Mouse (Mus musculus): ENCODE data around the gene Hoxc9.
A peak's percentile ranks its signal among the peaks of the same experiment; 100 is the strongest.

The Hoxc9 gene

DNA sequence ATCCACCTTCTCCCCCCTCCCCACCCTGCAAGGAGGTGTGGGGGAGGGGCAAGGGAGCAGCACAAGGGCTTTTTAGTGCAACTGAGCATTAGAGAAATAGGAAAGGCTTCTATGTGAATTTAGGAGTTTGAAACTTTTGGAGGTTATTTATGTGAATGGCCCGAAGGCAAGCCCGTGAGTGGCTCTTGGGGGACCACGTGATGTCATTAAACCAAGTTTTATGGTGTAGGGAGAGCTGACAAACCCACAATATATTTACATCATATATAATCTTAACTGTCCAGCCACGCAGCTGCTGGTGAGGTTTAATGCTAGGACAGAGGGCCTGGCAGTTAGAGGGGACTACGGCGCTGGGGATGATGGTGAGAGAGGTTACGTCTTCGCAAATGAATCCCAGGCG is 42.4 kb downstream of the Hoxc9 start, which contains the start of gene Hoxc4:
TSS of gene Hoxc4 (plus strand) at position 299 of the 400 bp plus-strand sequence.
- DNase-seq (ENCODE audit: low read depth, low spot score): no peak

DNA sequence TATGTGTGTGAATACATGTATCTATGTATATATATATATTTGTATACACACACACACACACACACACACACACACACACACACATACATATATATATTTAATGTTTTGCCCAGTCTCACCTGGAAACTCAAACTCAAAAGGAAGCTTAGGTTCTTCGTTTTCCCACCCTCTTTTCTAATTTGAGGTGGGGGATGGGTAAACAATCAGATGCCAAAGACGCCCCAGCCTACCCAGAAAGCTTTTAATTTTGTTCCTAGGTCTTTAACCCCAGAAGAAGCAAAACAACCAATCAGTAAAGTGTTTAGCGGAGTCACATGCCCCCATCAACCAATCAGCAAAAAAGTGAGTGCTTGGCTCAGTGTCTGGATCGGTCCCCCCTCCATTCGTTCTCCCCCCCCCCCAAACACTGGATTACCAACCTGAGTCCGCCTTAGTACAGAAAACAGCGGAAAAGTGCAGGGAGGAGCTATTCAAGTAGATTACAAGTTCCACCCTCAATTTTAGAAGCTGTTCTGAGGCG is 44.7 kb downstream of the Hoxc9 start:
- no peak for DNase-seq (ENCODE audit: low read depth, low spot score)

DNA sequence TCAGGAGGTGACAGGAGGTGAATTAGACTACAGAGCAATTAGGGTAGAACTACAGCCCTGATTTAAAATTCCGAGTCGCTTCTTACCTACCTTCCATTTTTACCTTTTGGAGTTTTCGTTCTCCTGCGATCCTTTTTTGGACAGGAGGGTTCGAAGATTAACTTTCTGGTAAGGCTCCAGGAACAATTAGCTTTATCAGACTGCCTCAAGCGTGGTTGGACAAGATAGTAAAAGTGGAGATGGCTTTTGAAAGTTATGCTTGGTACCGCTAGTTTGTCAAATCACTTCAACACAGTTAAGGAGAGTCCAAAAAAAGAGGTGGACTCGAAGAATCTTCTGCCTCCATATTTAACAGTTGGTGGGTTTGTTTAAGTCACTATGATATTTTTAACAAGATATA is 45.3 kb downstream of the Hoxc9 start:
- DNase-seq (ENCODE audit: low read depth, low spot score): no peak

DNA sequence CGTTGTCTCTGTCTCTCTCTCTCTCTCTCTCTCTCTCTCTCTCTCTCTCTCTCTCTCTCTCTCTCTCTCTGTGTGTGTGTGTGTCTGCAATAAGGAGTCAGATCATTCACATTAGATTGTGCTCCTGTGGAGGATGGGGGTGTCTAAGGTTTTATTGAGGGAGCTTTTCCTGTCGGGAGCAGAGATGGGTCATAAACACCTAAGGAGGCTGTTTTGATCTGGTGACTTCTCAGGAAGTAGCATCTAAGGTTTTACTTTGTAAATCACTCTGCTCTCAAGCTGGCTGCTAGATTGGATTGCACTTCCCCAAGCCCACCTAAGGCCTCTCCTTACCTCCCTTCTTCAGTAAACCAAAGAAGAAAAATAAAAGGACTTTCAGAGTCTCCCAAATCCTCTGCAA is 47.9 kb downstream of the Hoxc9 start:
- no peak for DNase-seq (ENCODE audit: low read depth, low spot score)

DNA sequence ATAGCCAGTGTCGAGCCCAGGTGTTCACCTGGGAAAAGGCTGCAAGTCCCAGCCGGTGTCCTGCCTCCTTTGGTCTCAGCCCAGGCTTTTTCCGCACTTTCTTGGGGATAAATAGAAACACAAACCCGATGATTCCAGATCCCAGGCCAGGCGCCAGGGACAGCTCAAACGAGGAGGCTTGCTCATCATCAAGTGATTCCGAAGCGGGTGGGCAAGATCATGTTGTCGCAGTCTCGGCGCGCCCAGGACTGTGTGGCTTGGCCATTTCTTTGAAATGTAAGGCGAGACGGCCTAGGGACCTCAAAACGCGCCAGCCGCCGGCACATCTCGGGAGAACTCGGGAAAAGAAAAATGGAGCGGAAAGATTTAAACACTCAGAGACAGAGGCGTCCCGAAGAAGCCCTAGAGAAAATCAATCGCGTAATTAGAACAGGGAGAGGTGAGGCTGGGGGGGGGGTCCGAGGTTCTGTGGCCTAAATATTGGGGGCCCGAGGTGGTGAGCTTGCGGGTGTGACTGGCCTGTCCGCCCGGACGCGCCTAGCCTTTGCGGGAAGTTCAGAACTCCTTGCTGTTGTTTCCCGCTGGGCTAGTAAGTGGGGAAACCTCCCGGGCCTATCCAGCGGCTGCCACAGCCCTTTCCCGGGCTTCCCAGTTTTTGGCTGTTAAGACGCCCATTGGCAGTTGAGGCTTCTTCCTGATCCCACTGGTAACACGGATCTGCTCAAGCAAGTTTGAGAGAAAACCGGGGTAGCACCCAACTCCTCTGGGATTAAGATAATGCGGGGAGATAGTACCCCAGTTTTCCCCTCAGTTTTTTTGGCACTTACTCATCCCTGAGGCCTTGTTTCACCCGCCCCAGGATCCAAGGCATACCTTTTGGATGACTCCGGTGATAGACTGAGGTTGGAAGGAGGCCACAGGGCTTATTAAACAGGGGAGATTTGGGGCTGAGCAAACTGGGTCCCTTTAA is 51.3 kb downstream of the Hoxc9 start:
- DNase-seq (ENCODE audit: low read depth, low spot score): no peak

DNA sequence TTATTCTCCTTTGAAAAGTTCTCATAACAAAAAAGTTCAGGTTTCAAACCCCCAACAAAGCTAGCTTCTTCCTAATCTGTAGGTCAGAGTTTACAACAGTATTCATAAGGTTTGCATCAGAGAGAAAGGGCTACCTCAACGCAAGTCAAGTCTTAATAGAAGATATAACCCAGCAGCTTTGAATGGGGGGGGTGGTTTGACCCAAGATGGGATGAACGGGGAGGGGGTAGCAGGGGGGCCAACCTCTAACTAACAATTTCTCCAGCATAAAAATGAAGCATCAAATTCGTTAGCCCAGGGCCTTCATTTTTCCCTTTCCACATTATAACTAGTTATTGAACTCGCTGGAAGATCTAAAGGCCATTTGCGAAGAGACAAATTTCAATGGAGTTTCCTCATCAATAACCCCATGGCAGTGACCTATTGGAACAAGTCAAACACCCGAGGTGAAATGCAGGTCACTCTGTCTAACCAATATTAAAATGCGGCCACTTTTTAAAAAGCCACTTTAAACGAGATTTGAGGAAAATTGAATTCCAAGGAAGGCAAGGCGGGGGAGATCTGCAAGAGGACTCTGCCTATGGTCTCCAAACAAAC is 52.8 kb downstream of the Hoxc9 start:
- no peak for DNase-seq (ENCODE audit: low read depth, low spot score)

DNA sequence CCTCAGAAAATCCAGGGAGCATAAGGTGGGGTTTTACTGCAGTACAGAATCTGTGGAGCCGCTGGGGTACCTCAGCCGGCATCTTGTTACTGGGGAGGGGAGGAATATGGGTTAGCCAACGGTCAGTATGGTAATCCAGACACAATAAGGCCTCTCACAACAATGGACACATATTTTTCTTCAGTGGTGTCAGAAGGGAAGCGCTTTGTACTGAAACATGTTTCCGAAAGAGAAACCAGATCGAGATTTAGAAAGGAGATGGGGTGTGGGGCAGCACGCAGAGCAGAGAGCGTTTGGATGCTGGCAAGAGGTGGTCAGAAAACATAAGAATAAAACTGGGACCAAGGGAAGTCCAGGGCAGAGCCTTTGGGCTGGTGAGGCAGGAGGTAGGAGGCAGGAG is 53.9 kb downstream of the Hoxc9 start:
- DNase-seq (ENCODE audit: low read depth, low spot score): no peak

DNA sequence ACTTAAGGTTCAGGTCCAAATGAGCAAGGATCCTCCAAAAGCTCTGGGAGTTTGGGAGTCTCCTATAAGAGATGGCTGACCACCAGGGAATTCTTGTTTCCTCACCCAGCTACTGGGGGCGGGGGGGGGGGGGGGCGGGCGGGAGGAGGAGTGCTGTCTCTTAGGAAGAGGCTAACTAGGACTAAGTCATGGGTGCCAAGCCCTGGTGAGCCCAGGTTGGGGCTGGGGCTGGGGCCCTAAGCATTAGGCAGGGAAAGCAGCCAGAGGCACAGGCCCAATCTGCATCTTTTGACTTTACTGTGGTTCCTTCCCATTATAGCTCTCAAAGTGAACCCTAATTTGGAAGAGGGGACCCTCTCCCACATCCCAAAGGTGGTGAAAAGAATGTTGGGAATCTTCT is 55.9 kb downstream of the Hoxc9 start:
- no peak for DNase-seq (ENCODE audit: low read depth, low spot score)

DNA sequence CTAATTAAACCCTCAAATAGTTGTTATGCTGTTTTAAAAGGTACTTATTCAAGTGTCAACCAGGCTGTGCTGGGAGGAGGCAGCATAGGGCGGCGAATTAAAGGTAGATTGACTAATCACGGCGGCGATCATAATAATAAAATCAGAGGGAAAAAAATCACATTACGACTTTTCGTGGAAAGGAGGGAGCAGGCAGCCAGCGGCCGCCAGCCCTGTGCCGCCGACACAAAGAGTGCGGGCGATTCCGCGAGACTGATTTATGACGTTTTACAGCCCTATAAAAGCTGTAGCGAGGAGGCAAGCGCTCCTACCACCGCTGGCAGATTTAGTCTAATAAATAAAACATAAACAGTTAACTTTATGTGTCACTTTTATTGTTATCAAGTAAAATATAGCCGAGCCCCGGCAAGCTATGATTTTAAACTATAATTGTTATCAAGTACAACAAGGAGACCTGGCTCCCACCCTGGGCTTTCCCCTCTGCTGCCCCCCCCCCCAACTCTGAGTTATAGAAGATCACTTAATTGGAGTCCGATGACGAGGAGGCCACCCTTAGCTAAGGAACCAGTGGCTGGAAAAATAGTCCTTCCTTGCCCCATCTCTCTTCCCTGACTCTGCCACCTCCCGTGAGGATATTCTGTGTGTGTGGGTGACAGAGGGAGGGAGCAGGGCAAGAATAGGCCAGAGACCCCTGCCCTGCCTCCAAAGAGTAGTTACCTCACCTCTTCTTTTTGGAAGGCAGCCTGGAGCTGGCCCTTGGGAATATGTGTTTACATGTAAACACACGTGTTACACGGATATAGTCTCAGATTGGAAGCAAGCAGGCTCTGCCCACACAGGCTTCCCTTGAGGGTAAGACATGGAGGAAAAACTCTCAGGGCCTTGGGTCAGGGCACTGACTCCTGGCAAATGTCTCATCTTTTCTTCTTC is 56.7 kb downstream of the Hoxc9 start:
- DNase-seq (ENCODE audit: low read depth, low spot score): peak; percentile 78

DNA sequence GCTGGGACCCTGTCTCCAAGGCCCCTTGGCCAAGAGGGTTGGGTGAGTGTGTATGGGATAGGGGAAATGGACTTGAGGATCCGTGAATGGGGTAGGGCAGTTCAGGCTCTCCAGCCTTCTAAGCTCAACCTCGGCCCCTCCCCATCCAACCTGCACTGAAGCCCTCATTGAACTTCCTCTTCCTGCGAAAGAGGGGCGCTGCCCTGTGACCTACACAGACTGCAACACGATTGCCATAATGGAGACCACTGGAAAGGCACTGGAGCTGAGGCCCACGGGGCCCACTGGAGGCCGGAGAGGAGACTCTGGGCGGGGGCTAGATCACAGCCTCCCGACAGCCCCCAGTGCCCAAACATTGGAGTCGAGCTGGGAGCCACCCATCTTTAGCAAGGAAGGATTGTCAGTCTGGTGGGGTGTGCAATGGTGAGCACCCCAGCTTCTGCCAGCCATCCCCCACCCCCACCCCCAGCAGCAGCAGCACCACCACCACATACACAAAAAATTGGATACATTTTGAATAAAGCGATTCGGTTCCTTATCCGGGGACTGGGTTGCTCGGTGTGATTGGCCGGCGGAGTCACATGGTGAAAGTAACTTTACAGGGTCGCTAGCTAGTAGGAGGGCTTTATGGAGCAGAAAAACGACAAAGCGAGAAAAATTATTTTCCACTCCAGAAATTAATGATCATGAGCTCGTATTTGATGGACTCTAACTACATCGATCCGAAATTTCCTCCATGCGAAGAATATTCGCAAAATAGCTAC is 58.0 kb downstream of the Hoxc9 start:
- no peak for DNase-seq (ENCODE audit: low read depth, low spot score)

Measured in forelimb bud, embryonic 11.5 days (tissue).